Mouse (Mus musculus): ENCODE data around the gene Tra2a.

- TF ChIP-seq NANOG (IDR thresholded peaks at IDR 0.05; ENCODE audit: borderline replicate concordance, low read length) (no peak), CTCF (conservative IDR thresholded peaks at IDR 0.05; ENCODE audit: low read length) (no peak), POU5F1 (IDR thresholded peaks at IDR 0.05; ENCODE audit: borderline replicate concordance, low read length) (no peak)
Observed at GRCm38 (mm10) chr6:49212141-49212540, 51.7 kb downstream of the Tra2a start.
